Mouse (Mus musculus) midbrain, embryonic 16.5 days (tissue): Measurements from ENCODE around the gene Fgf16. TPM values are rescaled to one million over a fixed set of nuclear protein-coding genes. Genes with fewer than 3 reads are reported as not detected.
A peak's percentile ranks its signal among the peaks of the same experiment; 100 is the strongest.

Experiments
- ATAC-seq: fragments of 200-750 bp; cut with Nextera tagmentation; 2 replicates; pipeline ENCODE4 v1.8.0; 2017; ENCODE audit warnings: moderate TSS enrichment
- H3K27ac ChIP-seq: fragments of 300-500 bp; sonication (generic); 2 replicates; pipeline ENCODE4 v1.5.1; 2014; ENCODE audit warnings: mild to moderate bottlenecking, low read length, mixed read lengths
- H3K27me3 ChIP-seq: fragments of 300-500 bp; sonication (generic); 2 replicates; pipeline ENCODE4 v1.6.1; 2014; ENCODE audit warnings: low read depth, low read length, mixed read lengths; ENCODE audit not compliant: control insufficient read depth, insufficient read depth
- H3K36me3 ChIP-seq: fragments of 300-500 bp; sonication (generic); 2 replicates; pipeline ENCODE4 v1.6.1; 2014; ENCODE audit warnings: mild to moderate bottlenecking, low read length, moderate library complexity, mixed read lengths; ENCODE audit not compliant: control insufficient read depth, insufficient read depth
- H3K4me1 ChIP-seq: fragments of 300-500 bp; sonication (generic); 2 replicates; pipeline ENCODE4 v1.6.1; 2014; ENCODE audit warnings: mild to moderate bottlenecking, low read length, mixed read lengths; ENCODE audit not compliant: control insufficient read depth, insufficient read depth
- H3K4me2 ChIP-seq: fragments of 300-500 bp; sonication (generic); 2 replicates; pipeline ENCODE4 v1.6.1; 2014; ENCODE audit warnings: mild to moderate bottlenecking, low read length, mixed read lengths
- H3K4me3 ChIP-seq: fragments of 300-500 bp; sonication (generic); 2 replicates; pipeline ENCODE4 v1.5.1; 2014; ENCODE audit warnings: low read depth, mild to moderate bottlenecking, low read length, moderate library complexity, mixed read lengths
- H3K9ac ChIP-seq: fragments of 300-500 bp; sonication (generic); 2 replicates; pipeline ENCODE4 v1.6.1; 2014; ENCODE audit warnings: low read depth, low read length, mixed read lengths
- H3K9me3 ChIP-seq: fragments of 300-500 bp; sonication (generic); replicated peaks from 2 replicates; pipeline ENCODE4 v1.6.1; 2014; ENCODE audit warnings: mild to moderate bottlenecking, low read length, mixed read lengths; ENCODE audit not compliant: control insufficient read depth, poor library complexity, severe bottlenecking
- WGBS: fragments of 180-500 bp; shearing (Covaris S2); extraction: QIAGEN DNeasy Blood & Tissue Kit; methylation state at CpG from one replicate; pipeline ENCODE4 v1.1.7; 2014; 5-methylcytosine and 5-hydroxymethylcytosine counted together
- polyA plus RNA-seq: library from polyadenylated mRNA; unstranded; fragments of >200 nt; fragmentation: Nextera tagmentation; extraction: Ambion mirVana; gene quantifications from 2 replicates; pipeline ENCODE4 v1.2.1, GENCODE M21; 2015

Gene Fgf16
- not detected in 2 replicates for polyA plus RNA-seq

DNA sequence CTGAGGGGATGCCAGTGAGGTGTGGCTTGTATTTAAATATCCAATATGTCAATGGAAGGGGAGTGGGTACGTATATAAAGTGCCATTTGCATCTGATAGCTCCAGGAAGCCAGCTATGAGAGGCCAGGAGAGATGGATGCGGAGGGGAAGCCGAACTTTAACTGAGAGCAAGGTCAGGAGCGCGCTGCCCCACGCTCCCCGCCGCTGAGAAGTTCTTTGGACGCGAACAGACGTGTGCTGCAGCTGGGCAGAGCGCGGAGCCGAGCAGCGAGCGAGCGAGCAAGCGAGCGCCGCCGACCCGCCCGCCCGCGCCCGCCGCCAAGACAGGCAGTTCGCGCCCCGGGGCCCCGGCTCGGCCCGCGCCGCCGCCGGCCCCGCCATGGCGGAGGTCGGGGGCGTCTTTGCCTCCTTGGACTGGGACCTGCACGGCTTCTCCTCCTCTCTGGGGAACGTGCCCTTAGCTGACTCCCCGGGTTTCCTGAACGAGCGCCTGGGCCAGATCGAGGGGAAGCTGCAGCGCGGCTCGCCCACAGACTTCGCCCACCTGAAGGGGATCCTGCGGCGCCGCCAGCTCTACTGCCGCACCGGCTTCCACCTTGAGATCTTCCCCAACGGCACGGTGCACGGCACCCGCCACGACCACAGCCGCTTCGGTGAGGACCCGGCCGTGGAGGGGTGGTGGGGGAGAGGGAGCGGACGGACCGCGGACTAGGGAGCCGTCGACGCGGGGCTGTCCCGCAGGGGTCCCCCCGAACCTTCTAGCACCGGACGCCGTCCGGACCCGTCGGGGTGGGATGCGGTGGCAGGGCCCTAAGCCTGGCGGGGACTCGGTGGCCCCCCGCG lies at the start of gene Fgf16:
TSS of gene Fgf16 (plus strand) at position 118 of the 843 bp plus-strand sequence.
- Histone ChIP-seq H3K27ac (no peak within 1 kb of the TSS), H3K36me3 (no peaks in the 10 kb centered on the region), H3K9ac (peak within 1 kb of the TSS; percentile 46; the same call in 1 of the 2 replicates), H3K4me2 (peak within 1 kb of the TSS; percentile 68), H3K9me3 (no peaks in the 10 kb centered on the region), H3K27me3 (peaks cover 36% of the 10 kb centered on the region), H3K4me3 (peak within 1 kb of the TSS; percentile 42), H3K4me1 (peaks cover 2% of the 10 kb centered on the region)
- WGBS = 14% methylated on average over 57 of the region's 86 CpGs
- peak; percentile 66 for ATAC-seq

GRCm38 (mm10) chrX:105714740-105715139 lies 49.3 kb upstream of the Fgf16 start:
- 67% methylated on average over 4 of the region's 4 CpGs for WGBS
- Histone ChIP-seq H3K4me1 (no peaks in the 10 kb centered on the region), H3K27ac (no peak overlapping the region), H3K27me3 (no peaks in the 10 kb centered on the region; the same call in 1 of the 2 replicates), H3K9me3 (no peaks in the 10 kb centered on the region), H3K9ac (no peak overlapping the region), H3K4me2 (no peak overlapping the region), H3K4me3 (no peak overlapping the region), H3K36me3 (no peaks in the 10 kb centered on the region)
- ATAC-seq = no peak

DNA sequence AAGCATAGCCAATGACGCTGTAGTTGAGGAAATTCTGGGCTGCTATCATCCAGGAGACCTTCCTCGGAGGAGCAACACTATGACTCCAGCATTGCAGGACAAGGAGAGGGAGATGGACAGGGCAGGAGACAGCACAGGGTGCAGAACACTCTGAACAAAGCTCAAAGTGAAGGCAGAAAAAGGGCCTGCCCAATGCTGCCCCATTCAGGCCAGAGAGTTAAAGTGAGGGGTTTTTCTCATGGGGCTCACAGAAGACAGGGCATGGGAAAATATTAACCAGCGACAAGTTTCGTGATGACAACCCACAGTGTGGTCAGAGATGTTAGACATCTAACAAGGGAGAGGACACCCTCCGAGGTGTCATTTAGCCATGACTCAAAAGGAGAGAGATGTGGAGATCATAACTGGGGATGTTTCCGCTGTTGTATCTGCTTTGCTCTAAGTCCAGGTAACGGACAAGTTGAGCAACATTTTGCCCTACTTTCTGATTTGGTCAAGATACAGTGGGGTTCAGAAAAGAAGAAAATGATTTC lies 48.2 kb upstream of the Fgf16 start:
- Histone ChIP-seq H3K9me3 (no peaks in the 10 kb centered on the region), H3K27ac (no peak overlapping the region), H3K9ac (no peak overlapping the region), H3K27me3 (no peaks in the 10 kb centered on the region; the same call in 1 of the 2 replicates), H3K36me3 (no peaks in the 10 kb centered on the region), H3K4me3 (no peak overlapping the region), H3K4me1 (no peaks in the 10 kb centered on the region), H3K4me2 (no peak overlapping the region)
- WGBS = 89% methylated on average over 7 of the region's 7 CpGs
- no peak for ATAC-seq

DNA sequence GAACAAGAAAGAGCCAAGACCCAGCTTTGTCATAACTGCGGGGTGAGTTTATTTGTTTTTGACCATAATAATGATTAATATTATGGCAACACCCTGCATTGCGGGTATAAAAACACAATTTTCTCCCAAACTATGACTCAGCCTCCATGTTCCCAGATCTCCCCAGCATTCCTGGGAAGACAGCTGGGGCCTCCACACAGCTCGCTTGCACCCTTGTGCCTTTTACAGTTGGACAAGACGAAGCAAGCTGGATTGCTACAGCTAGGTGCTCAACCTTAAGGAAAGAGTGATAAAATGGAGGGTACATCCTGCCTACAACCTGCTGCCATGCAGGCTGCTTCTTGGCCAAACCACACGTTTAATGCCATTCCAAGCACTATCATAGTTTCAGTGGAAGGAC lies 45.7 kb upstream of the Fgf16 start:
- 87% methylated on average over 5 of the region's 5 CpGs for WGBS
- ATAC-seq = no peak
- Histone ChIP-seq H3K9ac (no peak overlapping the region), H3K36me3 (no peaks in the 10 kb centered on the region), H3K27ac (no peak overlapping the region), H3K9me3 (no peaks in the 10 kb centered on the region), H3K27me3 (no peaks in the 10 kb centered on the region; the same call in 1 of the 2 replicates), H3K4me2 (no peak overlapping the region), H3K4me3 (no peak overlapping the region), H3K4me1 (no peaks in the 10 kb centered on the region)

DNA sequence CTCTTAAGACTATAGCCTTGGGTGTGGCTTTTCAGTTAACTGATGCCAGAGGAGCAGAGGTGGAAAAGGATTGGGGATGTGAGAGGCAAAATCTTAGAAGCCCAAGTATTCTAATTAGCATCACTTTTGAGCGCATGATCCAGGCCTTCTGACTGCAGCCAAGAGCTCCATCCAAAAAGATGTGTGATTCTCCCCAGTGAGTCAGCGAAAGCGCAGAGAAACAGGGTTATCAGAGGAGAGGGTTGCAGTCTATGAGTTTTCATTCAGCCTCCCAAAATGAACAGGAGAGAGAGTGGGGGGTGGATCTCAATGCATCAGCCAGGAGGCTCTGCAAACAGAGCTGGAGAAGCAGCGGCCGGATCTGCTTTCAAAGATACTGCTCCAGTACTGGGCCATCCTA lies 45.1 kb upstream of the Fgf16 start:
- 81% methylated on average over 5 of the region's 5 CpGs for WGBS
- Histone ChIP-seq H3K36me3 (no peaks in the 10 kb centered on the region), H3K27ac (no peak overlapping the region)

DNA sequence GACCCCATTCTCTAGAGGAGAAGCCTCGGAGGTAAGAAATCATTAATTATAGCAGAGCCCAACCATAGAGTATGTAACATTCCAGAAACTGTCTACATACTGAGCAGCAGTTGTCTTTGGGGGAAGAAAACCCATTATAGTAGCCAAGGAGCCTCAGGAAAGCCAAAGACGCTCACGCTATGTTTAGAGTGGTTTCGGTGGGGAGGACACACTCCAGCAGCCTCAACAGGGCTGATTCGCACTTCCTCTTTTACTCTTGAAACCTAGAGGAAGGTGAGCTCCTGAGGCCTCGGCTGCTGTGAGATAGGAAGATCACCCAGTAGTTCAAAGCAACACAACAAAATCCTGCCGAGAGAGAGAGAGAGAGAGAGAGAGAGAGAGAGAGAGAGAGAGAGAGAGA lies 39.9 kb upstream of the Fgf16 start:
- Histone ChIP-seq H3K9me3 (no peaks in the 10 kb centered on the region), H3K4me3 (no peak overlapping the region), H3K27me3 (no peaks in the 10 kb centered on the region; the same call in 1 of the 2 replicates), H3K4me2 (no peak overlapping the region), H3K9ac (no peak overlapping the region), H3K27ac (no peak overlapping the region), H3K4me1 (no peaks in the 10 kb centered on the region), H3K36me3 (no peaks in the 10 kb centered on the region)
- WGBS = 88% methylated on average over 7 of the region's 7 CpGs
- ATAC-seq = no peak

More for the DNA sequence above, 45.1 kb upstream of the Fgf16 start:
- no peak for ATAC-seq
- Histone ChIP-seq H3K4me3 (no peak overlapping the region), H3K27me3 (no peaks in the 10 kb centered on the region; the same call in 1 of the 2 replicates), H3K9me3 (no peaks in the 10 kb centered on the region), H3K9ac (no peak overlapping the region), H3K4me2 (no peak overlapping the region), H3K4me1 (no peaks in the 10 kb centered on the region)

- Histone ChIP-seq H3K4me3 (peak overlapping the region; percentile 42), H3K9ac (0 out of 2 replicates have a peak overlapping the region, but pooled peaks have one; percentile 46), H3K4me1 (peaks cover 2% of the 10 kb centered on the region), H3K27ac (no peak overlapping the region), H3K36me3 (no peaks in the 10 kb centered on the region), H3K27me3 (peaks cover 36% of the 10 kb centered on the region), H3K4me2 (peak overlapping the region; percentile 68), H3K9me3 (no peaks in the 10 kb centered on the region)
- ATAC-seq = peak; percentile 12; the same call in 1 of the 2 replicates
- 21% methylated on average over 22 of the region's 23 CpGs for WGBS
These were observed 1.1 kb upstream of the Fgf16 start for GRCm38 (mm10) chrX:105762847-105763527.

GRCm38 (mm10) chrX:105763612-105764011 lies 467 bp upstream of the Fgf16 start:
- Histone ChIP-seq H3K9ac (peak overlapping the region; percentile 46; the same call in 1 of the 2 replicates), H3K4me3 (peak overlapping the region; percentile 42), H3K27me3 (peaks cover 36% of the 10 kb centered on the region), H3K36me3 (no peaks in the 10 kb centered on the region), H3K27ac (no peak overlapping the region), H3K4me2 (peak overlapping the region; percentile 68), H3K9me3 (no peaks in the 10 kb centered on the region), H3K4me1 (peaks cover 2% of the 10 kb centered on the region)
- WGBS = 13% methylated on average over 17 of the region's 20 CpGs
- peak; percentile 39; the same call in 1 of the 2 replicates for ATAC-seq
